Mouse (Mus musculus) liver, embryonic 14.5 days (tissue): ENCODE data around the gene Vmn2r11.
"Not testable (repeated sequence)": the region's sequence is repeated elsewhere in the genome, so short reads cannot be mapped to it uniquely, and the experiment has no call there.

ENCODE experiments used
- CTCF ChIP-seq: IDR thresholded peaks from 2 replicates; pipeline ENCODE4 v1.5.1; 2016; ENCODE audit warnings: antibody characterized with exemption, low read depth, control low read depth
- EP300 ChIP-seq: IDR thresholded peaks from 2 replicates; pipeline ENCODE4 v1.6.1; 2016; ENCODE audit warnings: antibody characterized with exemption, low read depth

DNA sequence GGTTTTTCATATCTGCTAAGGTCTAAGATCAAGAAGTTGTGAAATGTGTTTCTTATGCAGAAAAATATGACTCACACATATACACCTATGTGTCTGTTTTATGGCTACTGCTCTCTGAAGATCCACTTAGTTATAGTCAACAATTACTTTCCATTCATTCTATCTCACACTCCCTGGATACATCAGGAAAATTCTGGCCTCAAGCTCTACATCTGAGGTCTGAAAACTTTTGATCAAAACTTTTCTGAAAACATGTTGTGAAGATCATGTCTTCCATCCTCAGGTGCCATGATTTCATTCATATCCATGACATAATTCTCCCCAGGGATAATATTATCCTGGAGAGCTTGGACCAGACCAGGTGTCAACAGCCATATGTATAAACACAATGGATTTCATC is 52.9 kb downstream of the Vmn2r11 start, which contains the start of gene Vmn2r10:
- TF ChIP-seq CTCF, EP300: not testable (repeated sequence)
